Mouse (Mus musculus): Measurements from ENCODE around the gene Abhd16a.

Abhd16a gene

GRCm38 (mm10) chr17:35088825-35089644 lies at the start of gene Abhd16a:
TSS of gene Abhd16a (plus strand) at chr17:35089263.
- DNase-seq (ENCODE audit: extremely low spot score, low spot score), result peak; percentile 95

DNA sequence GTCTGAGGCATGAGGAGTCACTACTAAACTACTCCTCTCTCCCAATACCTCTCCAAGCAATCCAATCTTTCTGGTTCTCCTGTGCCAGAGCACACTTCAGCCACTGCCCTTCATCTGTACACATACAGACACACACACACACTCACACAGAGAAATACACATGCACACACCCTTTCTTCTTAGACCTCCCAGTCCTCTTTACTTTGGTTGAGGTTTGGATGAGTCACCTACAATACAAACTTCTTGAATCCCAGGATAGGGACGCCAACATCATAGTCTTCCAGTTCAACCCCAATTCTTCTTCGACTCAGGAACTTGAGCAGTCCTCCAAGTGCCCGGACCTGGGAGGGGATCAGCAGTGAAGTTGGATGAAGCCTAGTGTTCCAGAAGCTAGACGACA lies 45.3 kb upstream of the Abhd16a start:
- DNase-seq (ENCODE audit: extremely low spot score, low spot score), result no peak

GRCm38 (mm10) chr17:35044904-35045806 lies 43.9 kb upstream of the Abhd16a start:
- DNase-seq (ENCODE audit: extremely low spot score, low spot score), result no peak

DNA sequence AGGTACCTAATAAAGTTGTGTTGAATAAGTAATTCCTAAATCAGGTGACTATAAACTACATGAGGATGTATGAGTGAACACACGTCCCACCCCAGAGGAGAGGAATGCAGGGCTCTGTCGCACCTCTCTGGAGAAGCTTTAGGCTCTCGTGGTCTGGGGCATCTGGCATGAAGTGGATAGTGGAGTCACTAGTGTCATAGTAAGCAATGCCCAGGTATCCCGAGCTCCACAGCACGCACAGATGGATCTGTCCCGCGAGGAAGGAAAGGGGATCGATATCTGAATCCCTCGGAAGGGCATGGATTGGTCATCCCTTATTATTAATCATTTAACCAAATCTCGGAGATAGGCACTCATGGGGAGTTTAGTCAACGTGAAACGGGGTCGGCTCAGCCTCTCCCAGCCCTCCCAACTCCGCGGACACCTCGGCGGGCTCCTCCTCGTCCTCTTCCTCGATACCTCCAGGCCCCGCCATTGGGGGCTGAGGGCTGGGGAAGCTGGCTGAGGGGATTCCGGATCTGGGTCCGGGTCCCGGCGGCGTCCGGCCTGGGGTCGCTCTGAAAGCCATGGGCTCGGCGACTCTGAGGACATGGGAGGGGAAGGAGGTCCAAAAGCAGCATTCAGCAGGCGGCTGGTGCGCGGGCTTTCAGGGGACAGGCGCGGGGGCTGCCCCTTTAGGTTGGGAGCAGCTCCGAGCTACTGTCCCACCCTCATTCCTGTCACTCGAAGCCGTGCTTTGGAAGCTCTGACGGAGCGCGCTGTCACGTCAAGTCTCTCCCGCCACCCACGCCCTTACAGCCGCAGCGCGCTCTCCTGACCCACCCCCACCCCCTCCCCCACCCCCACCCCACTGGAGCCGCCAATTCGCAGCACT lies 43.0 kb upstream of the Abhd16a start:
- peak; percentile 42 for DNase-seq (ENCODE audit: extremely low spot score, low spot score)

DNA sequence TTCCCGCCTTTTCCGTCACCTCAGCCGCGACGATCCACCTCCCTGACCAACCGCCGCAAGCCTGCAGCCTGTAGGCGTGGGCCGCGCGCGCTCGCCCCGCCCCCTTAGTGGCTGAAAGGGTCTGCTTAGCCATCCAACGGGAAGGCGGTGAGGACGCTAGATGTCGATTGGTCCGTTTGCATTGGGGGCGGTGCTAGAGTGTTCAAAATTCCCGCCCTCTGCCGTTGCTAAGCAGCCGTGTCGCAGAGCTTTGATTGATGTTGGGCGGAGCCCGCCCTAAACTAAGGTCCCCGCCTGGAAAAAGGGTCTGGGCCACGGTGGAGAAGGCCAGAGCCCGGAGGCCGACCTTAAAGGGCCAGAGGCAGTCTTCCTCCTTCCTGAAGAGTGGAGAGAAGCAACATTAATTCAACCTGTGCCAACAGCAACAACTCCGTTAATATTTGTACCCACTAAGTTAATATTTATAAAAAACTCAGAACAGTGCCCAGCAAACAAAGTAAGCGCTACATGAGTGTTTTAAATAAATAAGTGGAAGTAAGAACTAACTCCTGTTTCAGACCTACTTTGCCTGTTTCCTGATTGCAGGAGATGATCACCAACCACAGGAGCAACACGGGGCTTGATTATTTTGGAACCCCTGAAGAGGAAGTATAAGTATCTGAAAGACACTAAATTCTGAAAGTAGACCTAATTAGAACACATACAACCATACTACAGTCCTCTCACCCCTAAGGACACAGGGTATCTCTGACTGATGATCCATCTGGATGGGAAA lies 42.2 kb upstream of the Abhd16a start, which contains the start of gene Msh5:
Msh5 (minus strand) TSS at position 65 of the 775 bp plus-strand sequence.
- DNase-seq (ENCODE audit: extremely low spot score, low spot score), result peak; percentile 99

- DNase-seq (ENCODE audit: extremely low spot score, low spot score), result no peak
These were observed 41.4 kb upstream of the Abhd16a start for GRCm38 (mm10) chr17:35047688-35048087.

GRCm38 (mm10) chr17:35048149-35048931 lies 40.7 kb upstream of the Abhd16a start:
- DNase-seq (ENCODE audit: extremely low spot score, low spot score), result no peak

GRCm38 (mm10) chr17:35048932-35049440 lies 40.1 kb upstream of the Abhd16a start:
- no peak for DNase-seq (ENCODE audit: extremely low spot score, low spot score)

- peak; percentile 79 for DNase-seq (ENCODE audit: extremely low spot score, low spot score)
These were observed 39.5 kb upstream of the Abhd16a start, which contains the start of gene Clic1 for GRCm38 (mm10) chr17:35049561-35050016. TSS of gene Clic1 (plus strand) at chr17:35049966.

- peak; percentile 75 for DNase-seq (ENCODE audit: extremely low spot score, low spot score)
These were observed 38.8 kb upstream of the Abhd16a start for GRCm38 (mm10) chr17:35050126-35050750.

DNA sequence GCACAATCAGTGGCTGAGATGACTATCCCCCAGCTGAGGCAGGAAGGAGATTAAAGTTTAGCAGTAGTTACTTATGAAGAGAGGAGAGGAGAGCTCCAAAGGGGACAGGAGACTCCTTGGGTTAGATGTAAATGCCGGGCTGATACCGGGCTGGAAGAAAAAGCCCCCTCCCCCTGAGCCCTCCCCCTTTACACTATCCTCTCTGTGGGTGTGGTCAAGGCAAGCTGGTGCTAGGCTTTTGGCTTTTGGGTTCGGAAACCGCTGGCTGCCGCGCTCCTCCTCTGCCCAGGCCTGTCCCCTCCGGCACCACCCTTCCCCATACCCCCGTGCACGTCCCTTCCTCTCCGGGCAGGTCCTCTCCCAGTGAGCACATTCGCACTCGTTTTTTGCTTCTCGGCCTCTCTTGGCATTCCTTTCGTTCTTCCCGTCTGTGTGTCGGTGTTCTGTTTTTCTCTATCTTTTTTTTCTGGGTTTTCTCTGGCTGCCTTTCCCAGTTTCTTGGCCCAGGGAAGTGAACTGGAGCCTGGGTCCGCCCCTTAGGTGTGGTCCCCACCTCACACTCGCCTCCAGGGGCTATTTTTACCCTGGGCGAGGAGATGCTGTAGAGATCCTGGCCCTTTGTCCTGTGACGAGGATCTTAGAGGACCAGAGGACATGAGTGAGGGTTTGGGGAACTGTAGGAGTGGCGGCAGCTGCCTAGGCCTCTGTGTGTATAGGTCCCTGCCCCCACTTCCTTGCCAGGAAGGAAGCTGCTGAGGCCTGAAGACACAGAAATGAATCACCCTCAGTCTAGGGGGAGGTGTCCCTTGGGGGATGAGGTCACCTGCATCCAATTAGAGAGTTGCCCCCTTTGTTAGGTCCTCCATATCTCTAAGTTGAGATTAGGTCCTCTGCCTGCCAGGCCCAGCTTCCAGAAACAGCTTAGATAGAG lies 37.6 kb upstream of the Abhd16a start:
- peak; percentile 76 for DNase-seq (ENCODE audit: extremely low spot score, low spot score)

- DNase-seq (ENCODE audit: extremely low spot score, low spot score), result no peak
These were observed 36.7 kb upstream of the Abhd16a start for GRCm38 (mm10) chr17:35052271-35052798.

DNA sequence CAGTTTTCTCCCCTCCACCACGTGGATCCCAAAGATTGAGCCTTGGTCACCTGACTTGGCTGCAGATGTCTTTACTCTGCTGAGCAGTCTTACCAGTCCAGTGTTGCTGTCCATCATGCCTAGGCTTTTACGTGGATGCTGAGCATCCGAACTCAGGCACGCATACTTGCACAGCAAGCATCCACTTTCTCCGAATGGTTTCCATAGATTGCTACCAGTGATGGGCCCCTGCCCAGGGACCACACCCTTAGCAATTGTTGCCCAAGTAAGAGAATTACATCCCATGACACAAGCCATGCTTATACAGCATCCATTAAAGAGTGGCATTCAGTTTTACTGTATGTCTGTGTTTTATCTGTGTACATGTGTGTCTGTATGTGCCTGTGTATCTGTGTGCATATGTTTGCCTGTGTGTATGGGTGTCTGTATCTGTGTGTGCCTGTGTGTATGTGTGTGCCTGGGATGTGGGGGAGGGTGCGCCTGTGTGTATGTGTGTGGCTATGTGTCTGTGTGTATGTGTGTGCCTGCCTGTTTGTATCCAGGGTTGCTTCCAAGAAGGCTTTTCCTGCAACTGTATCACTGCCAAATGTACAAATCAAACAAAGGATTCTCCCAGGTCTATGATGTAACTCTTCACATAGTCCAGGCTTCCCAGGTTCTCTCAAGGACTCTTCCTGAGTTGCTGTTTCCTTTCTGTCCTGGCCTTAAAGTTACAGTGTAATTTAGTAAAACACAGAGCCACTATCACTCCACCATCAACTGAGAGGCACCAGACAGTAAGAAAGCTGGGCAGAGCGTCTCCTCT lies 33.2 kb upstream of the Abhd16a start:
- no peak for DNase-seq (ENCODE audit: extremely low spot score, low spot score)

GRCm38 (mm10) chr17:35057090-35057489 lies 32.0 kb upstream of the Abhd16a start:
- DNase-seq (ENCODE audit: extremely low spot score, low spot score), result no peak

- DNase-seq (ENCODE audit: extremely low spot score, low spot score), result no peak
These were observed 30.7 kb upstream of the Abhd16a start for GRCm38 (mm10) chr17:35058316-35058715.

Data from neural tube, embryonic 10.5 days (tissue).